Mouse (Mus musculus) layer of hippocampus, adult 18-20 months (tissue): Measurements from ENCODE around the gene Ankrd13a. TPM values are rescaled to one million over a fixed set of nuclear protein-coding genes. Genes with fewer than 3 reads are reported as not detected.
A peak's percentile ranks its signal among the peaks of the same experiment; 100 is the strongest.

Experiments
- DNase-seq, 2 experiments: peaks; one replicate each; pipeline ENCODE4 v3.0.0; 2022; ENCODE audit warnings: low spot score in 2 of 2
- total RNA-seq, 2 experiments: library from RNA; stranded (reverse); gene quantifications; 2 replicates each; pipeline ENCODE4 v1.2.3; 2021

The Ankrd13a gene
- total RNA-seq, 2 experiments from 2014 or later: 44.5 to 48.1 TPM

GRCm38 (mm10) chr5:114764812-114765735 lies 9.4 kb upstream of the Ankrd13a start:
- DNase-seq: no peak

GRCm38 (mm10) chr5:114766686-114767085 lies 7.8 kb upstream of the Ankrd13a start:
- DNase-seq: no peak

GRCm38 (mm10) chr5:114767185-114767584 lies 7.3 kb upstream of the Ankrd13a start:
- DNase-seq: no peak

GRCm38 (mm10) chr5:114769786-114770185 lies 4.7 kb upstream of the Ankrd13a start:
- DNase-seq: no peak

DNA sequence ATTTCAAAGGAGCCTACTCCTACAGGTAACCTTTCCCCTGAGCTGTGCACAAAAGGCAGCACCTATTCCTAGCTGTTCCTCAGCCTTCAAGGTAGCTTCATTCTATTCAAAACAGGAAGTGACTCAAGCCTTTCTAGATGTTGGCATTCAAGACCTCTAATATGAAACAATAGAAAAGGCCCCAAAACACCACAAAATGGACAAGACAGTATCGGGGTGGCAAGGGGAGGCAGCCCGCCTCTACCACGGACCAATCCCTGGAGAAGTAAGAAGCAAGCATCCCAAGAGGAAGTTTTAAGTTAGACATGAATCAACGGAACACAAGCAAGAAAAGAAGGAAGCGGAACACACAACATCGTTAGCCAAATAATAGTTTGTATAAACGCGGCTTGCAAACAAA lies 2.7 kb upstream of the Ankrd13a start:
- no peak for DNase-seq

DNA sequence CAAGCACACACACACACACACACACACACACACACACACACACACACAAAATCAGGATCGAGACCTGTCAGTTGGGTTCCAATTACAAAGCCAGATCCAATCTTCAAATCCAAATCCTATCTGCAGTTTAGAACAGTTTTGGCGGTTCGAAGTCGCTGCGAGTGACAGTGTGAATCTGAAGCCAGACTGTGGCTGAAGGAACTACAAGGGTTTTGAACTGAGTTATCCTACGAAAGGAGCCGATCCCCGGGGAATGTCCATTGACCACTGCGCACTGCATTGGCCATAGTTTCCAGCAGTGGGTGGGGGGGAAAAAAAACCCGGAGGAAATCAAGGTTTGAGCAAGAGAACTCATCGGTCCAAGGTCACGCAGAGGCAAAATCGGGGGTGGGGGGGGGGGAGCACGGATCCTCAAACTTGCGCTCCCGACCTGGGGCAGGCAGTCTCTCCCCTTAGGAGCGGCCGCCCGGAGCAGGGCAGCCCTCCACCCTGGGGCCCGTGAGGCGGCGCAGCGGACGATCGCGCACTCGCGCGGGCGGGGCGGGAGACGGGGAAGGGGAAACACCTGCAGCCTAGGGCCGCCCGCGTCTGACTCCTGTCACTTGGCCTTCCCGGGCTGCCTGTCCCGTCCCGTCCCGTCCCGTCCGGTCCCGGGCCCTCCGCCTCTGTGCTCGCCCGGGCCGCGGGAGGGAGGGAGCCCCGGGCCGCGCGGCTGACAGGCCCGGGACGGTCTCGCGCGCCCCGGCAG lies 1.8 kb upstream of the Ankrd13a start:
- DNase-seq: no peak

DNA sequence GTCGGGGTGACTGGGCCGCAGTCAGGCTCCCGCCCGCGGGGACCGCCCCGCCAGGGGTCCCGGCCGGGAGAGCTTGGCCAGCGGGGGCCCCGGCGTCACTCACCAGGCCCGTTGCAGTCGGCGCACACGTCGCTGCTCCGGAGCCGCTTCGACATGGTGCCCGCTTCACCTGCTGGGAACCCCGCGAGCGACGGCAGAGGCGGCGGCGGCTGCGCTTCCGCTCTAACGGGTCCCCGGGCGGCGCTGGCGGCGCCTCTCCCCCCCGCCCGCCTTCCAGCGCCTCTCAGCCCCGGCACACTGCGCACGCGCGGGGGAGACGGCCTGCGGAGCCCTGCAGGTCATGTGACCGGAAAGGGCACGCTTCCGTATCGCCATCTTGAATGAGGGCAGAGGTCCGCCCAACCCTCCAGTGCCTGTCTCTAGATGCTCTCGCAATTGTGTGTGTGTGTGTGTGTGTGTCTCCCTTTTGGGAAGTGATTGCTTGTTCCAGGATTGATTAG lies 1.2 kb upstream of the Ankrd13a start:
- DNase-seq: peak; percentile 94 to 98

- DNase-seq: no peak
Measured at GRCm38 (mm10) chr5:114773780-114774179, 697 bp upstream of the Ankrd13a start.

DNA sequence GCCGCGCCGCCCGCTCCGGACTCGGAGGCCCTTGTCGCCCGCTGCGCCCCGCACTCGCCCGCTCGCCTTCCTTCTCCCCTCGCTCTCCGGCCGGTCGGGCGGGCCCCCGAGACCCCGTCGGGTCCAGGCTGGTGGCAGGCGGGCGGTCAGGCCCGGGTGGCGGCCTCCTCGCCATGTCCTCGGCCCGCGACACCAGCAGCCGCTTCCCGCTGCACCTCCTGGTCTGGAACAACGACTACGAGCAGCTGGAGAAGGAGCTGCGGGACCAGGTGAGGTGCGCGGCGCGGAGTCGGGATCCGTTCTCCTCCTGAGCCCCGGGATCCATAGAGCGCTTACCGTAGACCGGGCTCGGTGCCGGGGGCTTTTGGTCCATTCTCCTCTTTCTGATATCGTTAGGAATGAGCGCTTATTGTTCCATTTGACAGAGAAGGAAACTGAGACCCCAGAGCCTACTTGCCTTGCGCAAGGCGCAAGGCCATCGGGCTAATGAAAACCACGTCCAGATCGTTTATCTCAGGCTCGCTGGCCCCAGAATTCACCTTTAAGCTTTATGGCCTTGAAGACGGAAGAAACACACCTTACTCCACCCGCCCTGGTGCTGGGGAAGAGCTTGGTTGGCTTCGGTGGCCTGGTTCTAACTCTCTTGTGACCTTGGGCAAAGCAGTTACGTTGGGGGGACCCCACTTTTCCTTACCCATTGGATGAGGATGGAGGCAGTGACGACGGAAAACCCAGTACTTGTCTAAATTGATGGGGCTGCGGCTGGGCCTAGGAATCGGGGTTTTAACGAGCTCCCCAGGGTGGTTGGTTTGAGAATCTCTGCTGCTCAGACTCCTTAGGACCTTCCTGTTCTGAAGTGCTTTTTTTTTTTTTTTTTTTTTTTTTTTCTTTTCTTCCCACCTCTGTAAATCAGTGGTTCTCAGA lies 841 bp downstream of the Ankrd13a start, which contains the start of gene Git2:
Gene Git2, minus strand, starts transcription at position 462 of the 924 bp plus-strand sequence.
- peak in 1 of 2 experiments; percentile 34 for DNase-seq

- DNase-seq: peak in 1 of 2 experiments; percentile 63
Measured at GRCm38 (mm10) chr5:114776174-114776573, 1.7 kb downstream of the Ankrd13a start.

GRCm38 (mm10) chr5:114779956-114780489 lies 5.5 kb downstream of the Ankrd13a start:
- no peak for DNase-seq

DNA sequence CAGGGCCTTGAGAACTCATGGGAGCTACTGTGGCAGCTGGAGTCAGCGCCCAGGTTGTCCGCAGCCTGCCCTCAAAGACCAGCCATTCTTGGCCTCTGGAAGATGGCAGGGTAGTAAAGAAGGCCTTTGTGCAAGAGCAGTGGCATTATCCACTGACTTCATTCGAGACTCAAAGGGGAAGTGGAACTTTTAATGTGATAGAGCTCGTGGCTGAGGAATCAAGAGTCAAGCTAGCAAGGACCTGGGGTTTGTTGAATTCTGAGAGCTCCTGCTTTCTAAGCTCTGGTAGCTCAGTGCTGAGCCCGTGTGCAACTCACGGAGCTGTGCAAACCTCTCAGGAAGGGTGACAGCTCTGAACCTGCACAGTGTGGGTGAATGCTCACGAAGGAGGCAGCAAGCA lies 6.4 kb downstream of the Ankrd13a start:
- no peak for DNase-seq

GRCm38 (mm10) chr5:114782991-114783390 lies 8.5 kb downstream of the Ankrd13a start:
- DNase-seq: no peak

GRCm38 (mm10) chr5:114783405-114784163 lies 9.1 kb downstream of the Ankrd13a start:
- DNase-seq: no peak

DNA sequence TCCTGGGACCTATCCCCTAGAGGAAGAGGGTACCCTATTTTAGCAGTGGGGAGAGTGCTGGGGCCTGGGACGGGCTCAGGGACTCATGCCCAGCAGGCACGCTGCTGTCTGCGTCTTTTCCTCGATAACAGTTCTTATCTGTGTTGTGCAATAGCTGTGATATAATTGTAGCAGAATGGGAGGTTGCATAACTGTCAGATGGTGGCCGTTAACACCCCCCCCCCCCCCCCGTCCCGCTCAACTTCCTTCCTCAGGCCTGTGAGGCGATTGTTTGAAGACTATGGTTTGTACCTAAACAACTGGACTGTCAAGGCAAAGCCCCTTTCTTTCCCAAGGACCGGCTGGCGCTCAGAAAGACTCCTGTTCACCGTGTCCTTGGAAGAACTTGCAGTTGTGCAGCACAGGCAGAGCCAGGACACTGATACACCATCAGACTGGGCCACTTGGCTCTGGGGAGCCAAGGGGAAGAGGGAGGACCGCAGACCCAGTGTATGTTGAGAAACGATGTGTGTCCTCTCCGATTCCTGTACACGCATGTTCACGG lies 10.2 kb downstream of the Ankrd13a start:
- no peak for DNase-seq

- no peak for DNase-seq
Measured at GRCm38 (mm10) chr5:114785196-114785595, 10.7 kb downstream of the Ankrd13a start.

GRCm38 (mm10) chr5:114793317-114793716 lies 18.8 kb downstream of the Ankrd13a start:
- DNase-seq: peak in 1 of 2 experiments; percentile 61

DNA sequence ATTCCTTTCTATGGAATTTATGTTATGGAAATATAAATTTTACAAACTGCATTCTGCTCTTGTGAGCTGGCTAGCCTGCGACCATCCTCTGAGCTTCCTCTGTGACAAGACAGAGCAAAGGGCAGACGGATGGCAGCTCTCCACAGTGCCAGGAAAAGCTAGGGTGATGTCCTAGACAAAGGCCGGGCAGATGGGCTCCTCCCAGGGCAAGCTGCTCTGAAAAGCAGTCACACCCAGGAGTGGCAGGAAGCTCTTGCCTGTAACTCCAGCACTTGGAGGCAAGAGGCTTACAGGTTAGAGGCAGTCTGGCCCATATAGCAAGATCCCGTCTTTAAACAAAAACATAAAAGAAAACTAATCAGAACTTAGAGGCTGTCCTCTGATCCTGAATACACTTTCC lies 20.1 kb downstream of the Ankrd13a start:
- DNase-seq: no peak

DNA sequence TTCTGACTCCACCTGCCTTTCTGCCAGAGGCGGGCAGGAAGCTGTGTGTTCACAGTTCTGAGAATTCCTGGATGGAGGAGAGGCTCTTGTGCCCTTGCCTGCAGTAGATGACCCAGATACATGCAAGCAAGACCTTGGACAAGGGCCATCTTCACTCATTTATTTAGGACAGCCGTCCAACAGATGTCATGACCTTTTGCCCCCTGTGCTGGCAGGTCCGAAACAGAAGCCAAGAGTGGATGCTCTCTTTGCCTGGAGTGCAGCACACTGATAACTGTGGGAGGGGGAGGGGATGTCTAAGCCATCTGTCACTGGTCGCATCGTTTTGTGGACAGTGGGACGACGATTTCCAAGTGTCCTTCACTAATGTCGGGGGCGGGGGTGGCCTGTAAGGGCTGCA lies 20.8 kb downstream of the Ankrd13a start:
- DNase-seq: no peak
